Mouse (Mus musculus) liver, embryonic 14.5 days (tissue): ENCODE data around the gene Selenbp2. TPM values are rescaled to one million over a fixed set of nuclear protein-coding genes. Genes with fewer than 3 reads are reported as not detected.
A peak's percentile ranks its signal among the peaks of the same experiment; 100 is the strongest.
"Not testable (repeated sequence)": the region's sequence is repeated elsewhere in the genome, so short reads cannot be mapped to it uniquely, and the experiment has no call there.

Experiments used
- ATAC-seq: fragments of 200-750 bp; cut with Nextera tagmentation; 2 replicates; pipeline ENCODE4 v1.8.0; 2017; ENCODE audit warnings: moderate number of reproducible peaks, mild to moderate bottlenecking, moderate library complexity; ENCODE audit not compliant: insufficient read depth
- DNase-seq, 3 experiments: peaks; one replicate each; pipeline ENCODE4 v3.0.0-alpha.2; 2012 to 2013; ENCODE audit warnings: low read depth in 3 of 3, low spot score in 3 of 3
- H3K27ac ChIP-seq: fragments of 300-500 bp; sonication (generic); 2 replicates; pipeline ENCODE4 v1.5.1; 2014; ENCODE audit warnings: moderate library complexity, mild to moderate bottlenecking, control low read depth, inconsistent platforms
- H3K27me3 ChIP-seq: fragments of 300-500 bp; sonication (generic); 2 replicates; pipeline ENCODE4 v1.6.1; 2014; ENCODE audit warnings: mild to moderate bottlenecking, low read length, moderate library complexity; ENCODE audit not compliant: control insufficient read depth, insufficient read depth
- H3K36me3 ChIP-seq: fragments of 300-500 bp; sonication (generic); replicated peaks from 2 replicates; pipeline ENCODE4 v1.6.1; 2014; ENCODE audit warnings: low read depth; ENCODE audit not compliant: control insufficient read depth, insufficient read depth
- H3K4me1 ChIP-seq, 2 experiments: fragments of 200-500 bp in 1 of 2; fragments of 300-500 bp in 1 of 2; sonication (generic) in 1 of 2; replicated peaks; 2 replicates each; pipeline ENCODE4 v1.6.1; 2012 to 2014; ENCODE audit warnings: antibody characterized with exemption in 1 of 2, inconsistent platforms in 1 of 2, low read length in 1 of 2; ENCODE audit not compliant: control insufficient read depth in 2 of 2, insufficient read depth in 2 of 2
- H3K4me2 ChIP-seq: fragments of 300-500 bp; sonication (generic); 2 replicates; pipeline ENCODE4 v1.6.1; 2014; ENCODE audit warnings: low read depth, mild to moderate bottlenecking, control low read depth, moderate library complexity
- H3K4me3 ChIP-seq, 2 experiments: fragments of 200-500 bp in 1 of 2; fragments of 300-500 bp in 1 of 2; sonication (generic) in 1 of 2; 2 replicates each; pipeline ENCODE4 v1.5.1; 2012 to 2014; ENCODE audit warnings: low read depth in 2 of 2, low read length in 2 of 2, mild to moderate bottlenecking in 2 of 2, control low read depth in 1 of 2, inconsistent platforms in 1 of 2, moderate library complexity in 1 of 2; ENCODE audit not compliant: insufficient read depth in 1 of 2
- H3K9ac ChIP-seq: fragments of 300-500 bp; sonication (generic); replicated peaks from 2 replicates; pipeline ENCODE4 v1.6.1; 2014; ENCODE audit warnings: mild to moderate bottlenecking, control low read depth, moderate library complexity
- H3K9me3 ChIP-seq: fragments of 300-500 bp; sonication (generic); 2 replicates; pipeline ENCODE4 v1.6.1; 2016; ENCODE audit warnings: low read length, mixed read lengths; ENCODE audit not compliant: control insufficient read depth
- CTCF ChIP-seq: IDR thresholded peaks from 2 replicates; pipeline ENCODE4 v1.5.1; 2016; ENCODE audit warnings: antibody characterized with exemption, low read depth, control low read depth
- EP300 ChIP-seq: IDR thresholded peaks from 2 replicates; pipeline ENCODE4 v1.6.1; 2016; ENCODE audit warnings: antibody characterized with exemption, low read depth
- WGBS: fragments of 180-500 bp; shearing (Covaris S2); extraction: QIAGEN DNeasy Blood & Tissue Kit; methylation state at CpG from one replicate; pipeline ENCODE4 v1.1.7; 2014; ENCODE audit not compliant: insufficient replicate concordance; 5-methylcytosine and 5-hydroxymethylcytosine counted together
- polyA plus RNA-seq, 2 experiments: library from polyadenylated mRNA; depleted of rRNA in 1 of 2; stranded (reverse) in 1 of 2; unstranded in 1 of 2; fragments of >200 nt; fragmentation: Nextera tagmentation in 1 of 2; extraction: Ambion mirVana in 1 of 2; gene quantifications; 2 replicates each; pipeline versions ENCODE4 v1.2.1 to v1.2.3; 2012 to 2014

The Selenbp2 gene
- 19.6 and 20.7 TPM in 2 replicates for polyA plus RNA-seq (2012; rRNA removed)
- 21.2 and 24.3 TPM in 2 replicates for polyA plus RNA-seq (2014; fragmentation: Nextera tagmentation; extraction: Ambion mirVana)

DNA sequence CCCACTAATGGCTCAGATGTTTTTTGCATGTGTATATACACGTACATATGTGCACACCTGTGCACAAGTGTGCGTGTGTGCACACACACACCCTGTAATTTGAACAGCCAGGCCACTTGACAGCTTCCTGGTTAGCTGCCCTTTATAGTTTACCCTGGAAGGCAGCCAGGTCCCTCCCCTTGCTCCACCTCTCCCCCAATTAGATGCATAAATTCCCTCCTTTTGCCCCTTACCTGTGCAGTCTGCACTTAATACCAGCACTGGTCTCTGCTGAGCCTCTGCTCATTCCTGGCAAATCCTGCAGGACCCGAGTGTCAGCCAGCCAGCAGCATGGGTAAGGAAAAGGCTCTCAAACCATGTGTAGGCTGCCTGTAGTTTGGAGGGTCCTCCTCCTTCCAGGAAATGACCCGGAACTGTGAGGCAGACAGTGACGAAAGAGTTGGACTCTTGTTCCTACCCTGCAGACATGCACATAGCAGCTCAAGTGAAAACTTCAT, at the start of gene Selenbp2:
TSS of gene Selenbp2 (plus strand) at position 228 of the 497 bp plus-strand sequence.
- TF ChIP-seq EP300 (no peak), CTCF (no peak)
- no peaks in the 10 kb centered on the region for H3K27me3 ChIP-seq
- H3K9me3 ChIP-seq: no peaks in the 10 kb centered on the region
- H3K4me2 ChIP-seq: no peak within 1 kb of the TSS
- ATAC-seq (0 out of 2 replicates have a peak, but pooled peaks have one; percentile 12), DNase-seq (no peak)
- H3K27ac ChIP-seq: no peak within 1 kb of the TSS
- H3K4me3 ChIP-seq: no peak within 1 kb of the TSS
- WGBS: 57% methylated on average over 5 of the region's 5 CpGs
- H3K36me3 ChIP-seq: no peaks in the 10 kb centered on the region
- H3K9ac ChIP-seq: no peak within 1 kb of the TSS
- peaks cover 5 to 26% of the 10 kb centered on the region in 2 experiments for H3K4me1 ChIP-seq

GRCm38 (mm10) chr3:94648755-94649590, 44.4 kb upstream of the Selenbp2 start:
- no peaks in the 10 kb centered on the region for H3K27me3 ChIP-seq
- no peak overlapping the region for H3K4me3 ChIP-seq
- DNase-seq (peak; percentile 26 to 44 (median 40)), ATAC-seq (peak; percentile 80)
- H3K36me3 ChIP-seq: no peaks in the 10 kb centered on the region
- peaks cover 15 to 24% of the 10 kb centered on the region in 2 experiments for H3K4me1 ChIP-seq
- H3K9me3 ChIP-seq: no peaks in the 10 kb centered on the region
- peak overlapping the region; percentile 56 for H3K4me2 ChIP-seq
- WGBS: 44% methylated on average over 6 of the region's 6 CpGs
- H3K27ac ChIP-seq: peak overlapping the region; percentile 62
- H3K9ac ChIP-seq: peak overlapping the region; percentile 54
- TF ChIP-seq CTCF (no peak), EP300 (peak; percentile 29; the same call in 1 of the 2 replicates)

- TF ChIP-seq CTCF (no peak), EP300 (no peak)
- no peaks in the 10 kb centered on the region for H3K27me3 ChIP-seq
- H3K4me3 ChIP-seq: no peak overlapping the region
- DNase-seq (no peak), ATAC-seq (no peak)
- peaks cover 15 to 24% of the 10 kb centered on the region in 2 experiments for H3K4me1 ChIP-seq
- WGBS: 77% methylated on average over 7 of the region's 7 CpGs
- H3K27ac ChIP-seq: no peak overlapping the region
- no peaks in the 10 kb centered on the region for H3K9me3 ChIP-seq
- H3K4me2 ChIP-seq: no peak overlapping the region
- no peaks in the 10 kb centered on the region for H3K36me3 ChIP-seq
- H3K9ac ChIP-seq: no peak overlapping the region
Observed at GRCm38 (mm10) chr3:94650409-94650808, 42.9 kb upstream of the Selenbp2 start.

DNA sequence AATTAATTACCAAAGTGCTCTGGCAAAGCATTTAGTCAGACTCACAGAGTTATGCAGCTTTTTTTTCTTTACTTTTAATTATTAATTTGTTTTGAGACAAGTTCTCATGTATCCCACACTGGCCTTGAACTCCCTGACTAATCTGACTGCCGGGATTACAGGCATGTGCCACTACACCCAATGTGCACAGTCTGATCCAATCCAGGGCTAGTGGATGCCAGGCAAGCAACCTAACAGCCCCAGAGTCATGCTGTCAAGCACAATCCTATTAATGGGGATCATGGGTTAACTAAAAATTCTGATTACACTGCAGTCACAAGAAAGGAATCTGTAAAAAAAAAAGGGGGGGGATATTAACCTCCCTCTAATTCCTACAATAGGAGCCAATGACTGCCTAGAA, 39.4 kb upstream of the Selenbp2 start:
- not testable (repeated sequence) for H3K9ac ChIP-seq, H3K4me3 ChIP-seq, H3K36me3 ChIP-seq, H3K27me3 ChIP-seq, H3K27ac ChIP-seq, DNase-seq, H3K4me2 ChIP-seq, ATAC-seq, H3K9me3 ChIP-seq
- H3K4me1 ChIP-seq: peaks cover 12 to 19% of the 10 kb centered on the region in 2 experiments
- 55% methylated on average over 1 of the region's 1 CpGs for WGBS

DNA sequence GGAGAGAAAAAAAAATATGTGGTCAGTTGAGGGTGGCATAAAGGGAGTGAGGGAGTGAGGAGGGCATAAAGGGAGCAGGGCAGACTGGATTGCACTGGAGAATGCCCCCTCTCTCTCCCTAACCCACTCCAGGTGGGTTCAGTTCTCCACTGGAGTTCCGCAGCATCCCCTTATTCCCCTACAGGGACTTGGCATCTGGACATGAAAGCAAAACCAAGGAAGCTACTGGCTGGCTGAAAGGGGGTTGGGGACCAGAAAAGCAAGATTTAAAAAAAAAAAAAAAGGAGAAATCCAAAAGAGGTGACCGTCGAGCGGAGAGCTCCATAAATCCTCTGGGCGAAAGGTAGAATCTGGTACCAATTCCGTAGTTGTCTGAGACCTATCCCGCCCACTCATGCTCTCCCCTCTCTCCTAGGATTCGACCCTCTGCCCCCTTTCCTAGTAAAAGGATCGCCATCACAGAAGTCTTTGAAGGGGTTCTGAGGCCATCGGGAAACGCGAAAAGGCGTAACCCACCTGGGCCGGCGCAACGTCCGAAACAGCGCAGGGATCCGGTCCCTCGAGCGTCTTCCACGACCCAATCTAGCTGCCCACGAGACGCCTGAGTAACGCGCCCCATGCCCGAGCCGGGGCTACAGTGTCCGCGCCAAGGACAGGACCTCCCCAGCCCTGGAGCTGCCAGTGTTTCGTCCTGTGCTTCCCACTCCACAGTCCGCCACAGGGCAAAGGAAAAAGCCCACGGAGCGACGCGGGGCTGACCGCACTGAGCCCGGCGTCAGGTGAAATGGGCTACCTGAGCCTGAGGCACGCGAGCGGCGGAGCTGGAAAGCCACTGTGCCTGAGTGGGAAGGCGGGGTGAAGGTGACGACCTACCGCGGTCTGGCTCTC, 35.3 kb upstream of the Selenbp2 start:
- 6% methylated on average over 22 of the region's 47 CpGs for WGBS

DNA sequence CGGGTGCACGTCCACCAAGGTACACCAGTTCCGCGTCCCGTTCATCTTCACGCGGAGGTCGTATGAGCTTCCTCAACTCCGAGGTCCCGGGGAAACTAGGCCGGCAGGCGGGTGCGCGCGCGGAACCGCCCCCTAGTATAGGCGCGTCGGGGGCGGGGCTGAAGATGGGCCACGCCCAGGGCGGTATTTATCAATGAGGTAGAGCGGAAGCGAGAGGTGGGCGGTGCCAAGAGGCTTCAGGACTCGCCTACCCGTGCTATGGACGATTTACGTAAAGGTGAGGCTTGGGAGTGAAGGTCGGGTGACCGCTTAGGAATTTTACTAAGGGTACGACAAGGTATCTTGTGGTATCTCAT, 34.6 kb upstream of the Selenbp2 start, which contains the start of gene Tuft1:
TSS of gene Tuft1 (minus strand) at position 133 of the 356 bp plus-strand sequence.
- Histone ChIP-seq H3K4me2 (peak within 1 kb of the TSS; percentile 89), H3K27ac (peak within 1 kb of the TSS; percentile 76), H3K4me1 (peaks cover 8 to 18% of the 10 kb centered on the region in 2 experiments), H3K9ac (peak within 1 kb of the TSS; percentile 61), H3K4me3 (peak within 1 kb of the TSS; percentile 56 to 69)
- H3K36me3 ChIP-seq, H3K27me3 ChIP-seq, DNase-seq, H3K9me3 ChIP-seq: not testable (repeated sequence)
- peak; percentile 93 for ATAC-seq
- under 1% methylated on average over 17 of the region's 33 CpGs for WGBS

More for the DNA sequence above, 35.3 kb upstream of the Selenbp2 start:
- Histone ChIP-seq H3K9ac (peak overlapping the region; percentile 61), H3K4me2 (peak overlapping the region; percentile 89), H3K4me1 (peaks cover 8 to 18% of the 10 kb centered on the region in 2 experiments), H3K4me3 (peak overlapping the region; percentile 56 to 67)
- peak; percentile 36 for ATAC-seq
- not testable (repeated sequence) for H3K27ac ChIP-seq, DNase-seq, H3K9me3 ChIP-seq, H3K36me3 ChIP-seq, H3K27me3 ChIP-seq
